Mouse (Mus musculus): Measurements from ENCODE around the gene Naga. TPM values are rescaled to one million over a fixed set of nuclear protein-coding genes. Genes with fewer than 3 reads are reported as not detected.

The Naga gene
- polyA plus RNA-seq, 1 experiment from 2014 or later = 26.1 TPM

GRCm38 (mm10) chr15:82341675-82342542 is 3.2 kb upstream of the Naga start:
- Histone ChIP-seq H3K4me2 (ENCODE audit: low read length) (no peak overlapping the region), H3K9me3 (ENCODE audit: control insufficient read depth, low read length) (no peaks in the 10 kb centered on the region), H3K27me3 (replicated peaks; ENCODE audit: control insufficient read depth, insufficient read depth, low read length) (peaks cover 7% of the 10 kb centered on the region), H3K36me3 (ENCODE audit: control insufficient read depth, insufficient read depth) (no peaks in the 10 kb centered on the region), H3K4me3 (replicated peaks; ENCODE audit: low read length) (no peak overlapping the region), H3K4me1 (replicated peaks; ENCODE audit: control insufficient read depth, insufficient read depth, low read length) (peaks cover 23% of the 10 kb centered on the region), H3K9ac (replicated peaks; ENCODE audit: low read depth, low read length) (no peak overlapping the region), H3K27ac (ENCODE audit: low read length) (no peak overlapping the region)
- 75% methylated on average over 15 of the region's 15 CpGs for WGBS
- no peak for ATAC-seq

DNA sequence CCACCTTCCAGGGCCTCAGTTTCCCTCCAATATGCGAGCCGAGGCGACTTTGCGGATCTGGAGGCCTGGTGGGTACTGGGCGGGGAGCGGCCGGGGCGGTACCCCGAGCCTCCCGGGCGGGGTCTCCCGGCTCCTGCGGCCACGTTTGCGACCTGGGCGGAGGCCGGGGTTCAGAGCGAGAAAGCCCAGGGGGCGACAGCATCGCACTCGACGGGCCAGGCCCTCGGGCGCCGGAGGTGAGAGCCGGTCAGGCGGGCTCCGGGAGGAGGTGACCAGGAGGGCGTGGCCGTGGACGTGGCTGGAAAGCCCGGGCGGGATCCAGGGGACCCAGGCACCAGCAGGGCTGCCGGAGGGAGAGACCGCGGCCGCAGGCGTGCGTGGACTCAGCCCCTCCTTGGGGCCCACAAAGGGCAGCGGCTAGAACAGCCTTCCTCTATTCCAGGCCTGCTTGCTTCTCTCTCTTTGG is 2.3 kb upstream of the Naga start:
- Histone ChIP-seq H3K9ac (replicated peaks; ENCODE audit: low read depth, low read length) (peak overlapping the region; percentile 40), H3K4me1 (replicated peaks; ENCODE audit: control insufficient read depth, insufficient read depth, low read length) (peaks cover 19% of the 10 kb centered on the region), H3K4me2 (ENCODE audit: low read length) (peak overlapping the region; percentile 45), H3K27ac (ENCODE audit: low read length) (no peak overlapping the region), H3K27me3 (replicated peaks; ENCODE audit: control insufficient read depth, insufficient read depth, low read length) (peaks cover 7% of the 10 kb centered on the region), H3K4me3 (replicated peaks; ENCODE audit: low read length) (peak overlapping the region; percentile 24), H3K36me3 (ENCODE audit: control insufficient read depth, insufficient read depth) (no peaks in the 10 kb centered on the region), H3K9me3 (ENCODE audit: control insufficient read depth, low read length) (no peaks in the 10 kb centered on the region)
- no peak for ATAC-seq
- 4% methylated on average over 40 of the region's 40 CpGs for WGBS

DNA sequence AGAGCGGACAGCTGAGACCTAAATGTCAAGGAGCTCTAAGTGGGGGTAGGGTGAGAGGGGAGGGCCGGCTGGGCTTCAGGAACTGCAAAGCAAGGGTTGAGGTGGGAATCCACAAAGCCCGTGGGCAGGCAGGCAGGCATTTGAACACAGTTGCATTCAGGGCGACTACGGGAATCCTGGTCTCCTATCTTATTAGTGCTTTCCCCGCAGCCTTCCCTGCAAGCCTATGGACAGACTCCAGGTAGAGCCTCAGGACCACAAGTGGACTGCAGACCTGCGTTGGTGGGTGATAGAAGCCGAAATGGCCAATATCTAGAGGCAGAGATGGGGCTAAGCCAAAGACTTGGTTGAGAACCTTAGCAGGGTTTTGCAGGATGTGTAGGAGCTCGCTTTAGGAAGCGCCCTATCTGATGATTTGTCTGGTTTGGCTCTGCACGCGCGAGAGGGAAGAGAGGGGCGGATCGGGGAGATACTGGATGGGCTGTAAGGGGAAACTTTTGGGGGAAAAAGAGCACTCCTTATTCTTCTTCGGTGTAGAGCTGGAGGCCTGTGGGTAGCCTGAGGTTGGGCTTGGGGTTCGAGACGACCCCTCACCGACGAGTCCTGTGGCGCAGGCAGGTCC is 1.8 kb upstream of the Naga start:
- Histone ChIP-seq H3K4me2 (ENCODE audit: low read length) (peak overlapping the region; percentile 45), H3K4me3 (replicated peaks; ENCODE audit: low read length) (no peak overlapping the region; the same call in 1 of the 2 replicates), H3K9me3 (ENCODE audit: control insufficient read depth, low read length) (no peaks in the 10 kb centered on the region), H3K9ac (replicated peaks; ENCODE audit: low read depth, low read length) (peak overlapping the region; percentile 40), H3K27ac (ENCODE audit: low read length) (no peak overlapping the region), H3K4me1 (replicated peaks; ENCODE audit: control insufficient read depth, insufficient read depth, low read length) (peaks cover 19% of the 10 kb centered on the region), H3K27me3 (replicated peaks; ENCODE audit: control insufficient read depth, insufficient read depth, low read length) (peaks cover 7% of the 10 kb centered on the region), H3K36me3 (ENCODE audit: control insufficient read depth, insufficient read depth) (0 out of 2 replicates have a peak, but pooled peaks cover 3% of the 10 kb centered on the region)
- no peak for ATAC-seq
- WGBS = 42% methylated on average over 21 of the region's 21 CpGs

DNA sequence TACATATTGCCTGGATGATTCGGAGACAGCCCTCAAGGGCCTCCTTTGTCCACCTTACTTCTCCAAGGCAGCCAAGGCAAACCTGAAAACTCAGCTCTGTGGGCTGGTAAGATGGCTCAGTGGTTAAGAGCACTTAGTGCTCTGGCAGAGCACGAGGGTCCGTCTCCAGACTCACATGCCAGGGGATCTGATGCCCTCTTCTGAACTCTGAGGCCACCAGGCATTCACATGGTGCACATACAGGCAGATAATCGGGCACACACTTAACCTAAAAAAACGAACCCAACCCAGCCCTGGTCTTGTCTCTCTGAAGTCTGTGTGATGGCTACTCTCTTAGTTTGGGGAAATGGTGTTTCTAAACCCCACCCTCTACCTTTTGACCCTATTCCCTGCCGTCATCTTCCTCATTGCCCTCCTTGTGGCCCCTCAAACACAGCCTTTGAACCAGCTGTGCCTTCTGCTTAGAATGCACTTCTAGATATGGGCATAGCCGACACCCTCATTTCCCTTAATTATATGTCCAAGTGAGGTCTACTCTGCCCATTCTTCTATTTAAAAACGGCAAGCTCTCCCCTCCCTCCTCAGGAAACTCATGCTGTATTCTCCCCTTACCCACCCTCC is 1.0 kb upstream of the Naga start:
- 80% methylated on average over 8 of the region's 8 CpGs for WGBS
- no peak overlapping the region for H3K4me2 ChIP-seq (ENCODE audit: low read length)
- no peak overlapping the region for H3K27ac ChIP-seq (ENCODE audit: low read length)
- peaks cover 3% of the 10 kb centered on the region; the same call in 1 of the 2 replicates for H3K36me3 ChIP-seq (ENCODE audit: control insufficient read depth, insufficient read depth)
- ATAC-seq = no peak
- no peak overlapping the region for H3K9ac ChIP-seq (replicated peaks; ENCODE audit: low read depth, low read length)
- peaks cover 7% of the 10 kb centered on the region for H3K27me3 ChIP-seq (replicated peaks; ENCODE audit: control insufficient read depth, insufficient read depth, low read length)
- no peak overlapping the region for H3K4me3 ChIP-seq (replicated peaks; ENCODE audit: low read length)
- H3K4me1 ChIP-seq (replicated peaks; ENCODE audit: control insufficient read depth, insufficient read depth, low read length) = peaks cover 19% of the 10 kb centered on the region
- no peaks in the 10 kb centered on the region for H3K9me3 ChIP-seq (ENCODE audit: control insufficient read depth, low read length)

DNA sequence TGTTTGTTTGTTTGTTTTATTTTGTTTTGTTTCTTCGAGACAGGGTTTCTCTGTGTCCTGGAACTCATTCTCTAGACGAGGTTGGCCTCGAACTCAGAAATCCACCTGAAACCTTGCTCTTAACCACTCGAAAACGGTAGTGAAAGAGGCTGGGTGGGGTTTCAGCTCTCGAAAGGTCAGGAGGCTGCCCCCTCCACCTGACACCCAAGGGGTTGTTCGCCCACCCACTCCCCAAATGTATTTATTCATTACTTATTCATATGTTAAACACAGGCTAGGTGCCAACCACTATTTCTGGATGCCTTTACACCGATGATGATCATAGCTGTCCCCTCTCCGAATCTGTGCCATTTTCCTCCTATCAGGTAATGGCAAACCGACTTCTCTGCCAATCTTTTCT is 425 bp upstream of the Naga start:
- no peaks in the 10 kb centered on the region for H3K9me3 ChIP-seq (ENCODE audit: control insufficient read depth, low read length)
- ATAC-seq = no peak
- H3K4me2 ChIP-seq (ENCODE audit: low read length) = peak overlapping the region; percentile 49
- H3K36me3 ChIP-seq (ENCODE audit: control insufficient read depth, insufficient read depth) = peaks cover 3% of the 10 kb centered on the region; the same call in 1 of the 2 replicates
- H3K4me3 ChIP-seq (replicated peaks; ENCODE audit: low read length) = peak overlapping the region; percentile 63
- peaks cover 19% of the 10 kb centered on the region for H3K4me1 ChIP-seq (replicated peaks; ENCODE audit: control insufficient read depth, insufficient read depth, low read length)
- WGBS = 53% methylated on average over 10 of the region's 10 CpGs
- peak overlapping the region; percentile 58 for H3K9ac ChIP-seq (replicated peaks; ENCODE audit: low read depth, low read length)
- H3K27me3 ChIP-seq (replicated peaks; ENCODE audit: control insufficient read depth, insufficient read depth, low read length) = peaks cover 7% of the 10 kb centered on the region
- no peak overlapping the region; the same call in 1 of the 2 replicates for H3K27ac ChIP-seq (ENCODE audit: low read length)

DNA sequence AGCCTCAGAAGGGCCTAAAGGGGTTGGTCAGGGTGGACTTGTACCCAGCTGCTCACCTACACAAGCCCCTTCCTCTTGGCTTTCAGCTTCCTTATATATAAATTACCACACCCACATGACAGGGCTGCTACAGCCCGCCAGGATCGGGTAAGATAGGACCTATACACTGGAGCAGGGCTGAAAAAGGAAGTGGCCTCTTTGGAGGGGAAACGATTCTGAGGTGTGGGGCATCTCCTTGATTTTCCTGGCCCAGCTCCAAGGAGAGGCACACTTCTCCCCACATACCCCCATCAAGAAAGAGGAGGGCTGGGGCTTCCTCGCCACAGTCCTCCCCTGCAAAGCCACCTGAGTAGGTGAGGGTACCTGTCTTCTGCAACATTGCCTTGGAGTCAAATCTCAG is 850 bp downstream of the Naga start:
- WGBS = 29% methylated on average over 4 of the region's 4 CpGs
- Histone ChIP-seq H3K4me1 (replicated peaks; ENCODE audit: control insufficient read depth, insufficient read depth, low read length) (peaks cover 19% of the 10 kb centered on the region), H3K36me3 (ENCODE audit: control insufficient read depth, insufficient read depth) (peaks cover 3% of the 10 kb centered on the region; the same call in 1 of the 2 replicates), H3K4me2 (ENCODE audit: low read length) (peak overlapping the region; percentile 49), H3K27ac (ENCODE audit: low read length) (no peak overlapping the region), H3K9ac (replicated peaks; ENCODE audit: low read depth, low read length) (peak overlapping the region; percentile 58), H3K9me3 (ENCODE audit: control insufficient read depth, low read length) (no peaks in the 10 kb centered on the region), H3K27me3 (replicated peaks; ENCODE audit: control insufficient read depth, insufficient read depth, low read length) (peaks cover 7% of the 10 kb centered on the region), H3K4me3 (replicated peaks; ENCODE audit: low read length) (peak overlapping the region; percentile 63)
- ATAC-seq = no peak

GRCm38 (mm10) chr15:82336629-82337028 is 2.1 kb downstream of the Naga start:
- Histone ChIP-seq H3K36me3 (ENCODE audit: control insufficient read depth, insufficient read depth) (peaks cover 3% of the 10 kb centered on the region; the same call in 1 of the 2 replicates), H3K4me2 (ENCODE audit: low read length) (no peak overlapping the region), H3K4me1 (replicated peaks; ENCODE audit: control insufficient read depth, insufficient read depth, low read length) (peaks cover 19% of the 10 kb centered on the region), H3K4me3 (replicated peaks; ENCODE audit: low read length) (no peak overlapping the region), H3K9me3 (ENCODE audit: control insufficient read depth, low read length) (no peaks in the 10 kb centered on the region), H3K27me3 (replicated peaks; ENCODE audit: control insufficient read depth, insufficient read depth, low read length) (peaks cover 7% of the 10 kb centered on the region), H3K9ac (replicated peaks; ENCODE audit: low read depth, low read length) (no peak overlapping the region), H3K27ac (ENCODE audit: low read length) (no peak overlapping the region)
- ATAC-seq = no peak
- 62% methylated on average over 12 of the region's 12 CpGs for WGBS

- Histone ChIP-seq H3K27me3 (replicated peaks; ENCODE audit: control insufficient read depth, insufficient read depth, low read length) (peaks cover 1% of the 10 kb centered on the region), H3K9ac (replicated peaks; ENCODE audit: low read depth, low read length) (no peak overlapping the region), H3K4me2 (ENCODE audit: low read length) (no peak overlapping the region), H3K9me3 (ENCODE audit: control insufficient read depth, low read length) (no peaks in the 10 kb centered on the region), H3K36me3 (ENCODE audit: control insufficient read depth, insufficient read depth) (peaks cover 3% of the 10 kb centered on the region; the same call in 1 of the 2 replicates), H3K27ac (ENCODE audit: low read length) (no peak overlapping the region), H3K4me3 (replicated peaks; ENCODE audit: low read length) (no peak overlapping the region), H3K4me1 (replicated peaks; ENCODE audit: control insufficient read depth, insufficient read depth, low read length) (peaks cover 14% of the 10 kb centered on the region)
- no peak for ATAC-seq
- 100% methylated on average over 4 of the region's 4 CpGs for WGBS
These were observed 3.5 kb downstream of the Naga start for GRCm38 (mm10) chr15:82335194-82335593.

GRCm38 (mm10) chr15:82325382-82325781 is 13.3 kb downstream of the Naga start:
- no peak overlapping the region for H3K9ac ChIP-seq (replicated peaks; ENCODE audit: low read depth, low read length)
- H3K4me1 ChIP-seq (replicated peaks; ENCODE audit: control insufficient read depth, insufficient read depth, low read length) = no peaks in the 10 kb centered on the region
- H3K27ac ChIP-seq (ENCODE audit: low read length) = no peak overlapping the region
- no peaks in the 10 kb centered on the region for H3K9me3 ChIP-seq (ENCODE audit: control insufficient read depth, low read length)
- H3K4me2 ChIP-seq (ENCODE audit: low read length) = no peak overlapping the region
- H3K27me3 ChIP-seq (replicated peaks; ENCODE audit: control insufficient read depth, insufficient read depth, low read length) = no peaks in the 10 kb centered on the region
- WGBS = 81% methylated on average over 2 of the region's 2 CpGs
- no peak overlapping the region for H3K4me3 ChIP-seq (replicated peaks; ENCODE audit: low read length)
- ATAC-seq = no peak
- no peaks in the 10 kb centered on the region for H3K36me3 ChIP-seq (ENCODE audit: control insufficient read depth, insufficient read depth)

All from forebrain, embryonic 16.5 days (tissue).